Mouse (Mus musculus) naive thymus-derived CD4-positive, alpha-beta T cell, adult 2 months (primary cell): ENCODE measurements at regions not wholly inside any gene's neighbourhood (a gene's known extent, or its start where the extent isn't known, plus 50 kb on each side); places are given as distances from the start of the nearest gene placed in this dataset.
A peak's percentile ranks its signal among the peaks of the same experiment; 100 is the strongest.

ENCODE experiments used
- DNase-seq: peaks from one replicate; pipeline ENCODE4 v3.0.0-alpha.2; 2011; ENCODE audit warnings: low read depth

DNA sequence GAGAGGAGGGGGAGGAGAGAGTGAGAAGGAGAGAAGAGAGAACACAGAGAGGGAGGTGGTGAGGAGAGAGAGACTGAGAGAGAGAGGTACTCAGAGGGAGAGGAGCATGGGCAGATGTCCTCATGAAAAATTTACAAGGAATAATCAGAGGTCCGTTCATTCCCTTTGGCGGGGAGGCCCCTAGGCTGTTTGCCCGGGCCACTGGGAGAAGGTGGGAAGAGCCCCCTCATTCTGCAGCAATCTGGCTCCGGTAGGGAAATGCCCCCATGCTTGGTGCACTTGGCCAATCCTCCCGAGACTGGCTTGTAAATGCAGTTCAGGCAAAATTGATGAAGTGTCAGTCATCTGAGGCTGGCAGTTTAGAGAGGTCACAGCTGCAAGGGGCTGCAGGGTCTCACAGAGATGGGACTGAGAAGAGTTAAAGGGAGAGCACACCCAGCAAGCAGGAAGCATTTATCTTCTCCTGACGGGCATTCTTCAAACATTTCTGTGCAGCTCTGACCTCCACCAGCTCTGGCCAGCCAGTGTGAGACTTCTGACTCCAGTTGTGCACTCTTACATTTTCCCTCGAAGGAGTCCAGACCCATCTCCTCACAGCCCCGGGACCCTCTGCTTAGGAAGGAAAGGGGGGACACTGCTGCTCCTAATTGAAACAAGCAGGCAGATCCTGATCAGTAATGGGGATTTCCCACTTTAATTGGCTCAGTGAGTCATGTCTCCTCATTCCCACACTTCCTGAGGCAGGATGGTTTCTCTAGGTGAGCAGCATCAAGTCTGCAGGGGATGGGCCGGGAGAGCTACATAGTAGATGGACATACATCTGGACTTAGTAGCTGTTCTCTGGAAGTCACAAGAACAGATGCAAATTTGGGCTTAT, 65.5 kb downstream of the Cmpk2 start:
- no peak for DNase-seq

DNA sequence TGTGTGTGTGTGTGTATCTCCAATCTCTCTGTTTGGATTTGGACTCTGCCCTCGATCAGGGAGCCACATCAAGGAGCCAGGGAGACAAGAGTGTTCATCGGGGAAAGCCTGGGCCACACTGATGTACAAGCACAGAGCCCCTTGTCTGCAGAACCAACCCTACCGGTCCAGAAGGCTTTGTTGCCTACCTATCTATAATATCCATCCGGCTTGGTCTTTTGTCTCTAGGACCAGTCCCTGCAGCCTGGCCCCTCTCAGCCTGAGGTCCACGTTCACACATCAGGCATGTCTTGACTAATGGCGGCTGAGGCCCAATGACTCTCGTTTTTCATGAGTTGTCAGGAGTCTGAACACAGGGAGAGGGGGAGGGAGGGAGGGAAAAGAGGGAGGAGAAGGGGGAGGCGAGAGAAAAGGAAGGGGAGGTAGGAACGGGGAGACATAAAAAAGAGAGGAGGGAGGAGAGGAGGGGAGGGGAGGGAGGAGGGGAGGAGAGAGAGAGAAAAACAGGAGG, 64.7 kb downstream of the Cmpk2 start:
- no peak for DNase-seq

DNA sequence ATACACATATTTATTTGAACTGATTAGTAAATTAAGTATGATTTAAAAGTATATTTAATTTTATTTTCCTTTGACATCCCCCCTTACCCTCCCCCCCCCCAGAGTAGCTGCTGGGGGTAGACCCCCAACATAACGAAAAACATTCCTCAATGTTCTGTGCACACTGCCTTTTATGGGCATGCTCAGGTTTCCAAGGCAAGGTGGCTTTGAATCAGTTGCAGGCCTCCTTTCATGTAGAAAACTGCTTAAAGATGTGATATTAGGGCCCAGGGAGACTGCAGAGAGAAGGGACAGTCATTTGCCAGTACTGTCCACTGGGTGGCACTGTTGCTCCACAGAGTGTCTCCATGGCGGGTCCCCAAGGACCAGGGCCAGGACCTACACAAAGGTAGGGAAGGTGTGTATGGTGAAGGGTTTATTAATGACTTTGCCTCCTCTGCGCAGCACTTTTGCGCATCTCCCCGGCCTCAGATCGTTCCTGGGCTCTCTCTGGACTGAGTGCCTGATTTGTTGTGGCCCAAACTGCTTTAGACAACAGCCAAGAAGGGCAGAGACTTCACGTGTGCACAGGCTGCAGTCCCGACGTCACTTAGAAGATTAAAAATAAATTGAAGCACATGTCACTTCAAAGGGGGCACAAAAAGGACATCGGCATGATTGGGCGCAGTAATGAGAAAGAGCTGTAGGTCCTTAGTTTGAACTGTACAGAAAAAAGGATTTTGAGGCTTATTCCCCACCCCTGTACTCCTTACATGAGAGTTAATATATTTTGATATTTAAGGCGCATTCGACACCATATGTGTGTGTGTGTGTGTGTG, 64.0 kb downstream of the Cmpk2 start:
- peak; percentile 49 for DNase-seq

GRCm38 (mm10) chr12:26532076-26532475, 63.1 kb downstream of the Cmpk2 start:
- no peak for DNase-seq
